Mouse (Mus musculus) forebrain, embryonic 15.5 days (tissue): Measurements from ENCODE around the gene Ptbp3. TPM values are rescaled to one million over a fixed set of nuclear protein-coding genes. Genes with fewer than 3 reads are reported as not detected.

ENCODE experiments used
- polyA plus RNA-seq: library from polyadenylated mRNA; unstranded; fragments of >200 nt; fragmentation: Nextera tagmentation; extraction: Ambion mirVana; gene quantifications from 2 replicates; pipeline ENCODE4 v1.2.1, GENCODE M21; 2015

Ptbp3 gene
- polyA plus RNA-seq, 1 experiment from 2014 or later = 19.3 TPM

Other genes with a start within 250 kb of the Ptbp3 start
- gene Susd1, start 110.7 kb downstream of the Ptbp3 start, polyA plus RNA-seq = 0.90 and 0.91 TPM in 2 replicates
- gene Hsdl2, start 32.2 kb upstream of the Ptbp3 start, polyA plus RNA-seq = 20.7 and 22.2 TPM in 2 replicates
- gene E130308A19Rik, start 76.8 kb upstream of the Ptbp3 start, polyA plus RNA-seq = 32.5 and 36.6 TPM in 2 replicates